Mouse (Mus musculus) layer of hippocampus, postnatal 25 days (tissue): ENCODE measurements around the gene Spocd1. TPM values are rescaled to one million over a fixed set of nuclear protein-coding genes. Genes with fewer than 3 reads are reported as not detected.

Experiments used
- DNase-seq, 2 experiments: peaks; one replicate each; pipeline ENCODE4 v3.0.0; 2022; ENCODE audit warnings: mixed read lengths in 2 of 2, low spot score in 1 of 2; ENCODE audit errors: extremely low spot score in 1 of 2
- total RNA-seq, 2 experiments: library from RNA; stranded (reverse); gene quantifications; 2 replicates each; pipeline ENCODE4 v1.2.3; 2021

Spocd1 gene
- total RNA-seq, 2 experiments from 2014 or later: 0.30 to 0.35 TPM

DNA sequence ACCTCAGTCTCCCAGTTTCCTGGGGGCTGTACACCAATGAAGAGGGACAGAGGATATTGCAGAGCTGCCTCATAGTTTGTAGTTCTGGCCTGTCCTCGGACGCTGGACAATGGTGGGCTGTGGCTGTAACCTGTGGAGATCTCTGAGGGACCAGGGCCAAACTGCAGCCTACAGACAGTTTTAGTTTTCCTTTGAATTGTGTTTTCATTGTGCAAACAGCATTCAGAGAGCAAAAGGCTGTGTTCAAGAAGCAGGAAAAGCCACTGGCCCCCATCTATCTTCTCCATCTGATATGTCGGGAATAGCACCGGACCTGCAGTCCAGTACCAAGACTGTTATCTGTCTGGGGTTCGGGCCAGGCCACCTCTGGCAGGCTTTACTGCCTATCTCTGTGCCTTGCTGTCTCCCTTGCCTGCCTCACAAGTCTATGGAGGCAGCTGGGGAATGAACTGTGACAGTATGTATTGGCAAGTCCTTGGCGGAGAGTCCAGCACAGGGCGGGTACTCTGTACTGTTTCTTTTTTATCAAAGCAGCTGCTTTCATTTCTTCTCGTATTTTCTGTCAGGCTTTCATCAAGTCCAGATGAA is 11.9 kb upstream of the Spocd1 start:
- DNase-seq: no peak

DNA sequence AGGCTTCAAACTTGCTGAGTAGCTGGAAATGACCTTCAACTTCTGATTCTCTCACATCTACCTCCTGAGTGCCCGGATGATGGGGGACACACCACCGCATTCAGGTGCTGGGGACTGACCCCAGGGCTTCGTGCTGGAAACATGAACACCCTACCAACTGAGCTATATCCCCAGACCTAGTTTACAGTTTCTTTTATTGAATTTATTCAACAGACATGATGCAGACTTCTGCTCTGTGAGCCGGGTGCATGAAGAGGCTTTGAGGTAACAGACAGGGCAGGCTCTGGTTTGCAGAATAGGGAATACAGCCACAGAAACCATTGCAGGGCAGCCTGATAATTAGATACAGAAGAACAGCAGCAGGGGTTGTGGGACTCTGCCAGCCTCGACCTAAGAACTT is 10.6 kb upstream of the Spocd1 start:
- DNase-seq: no peak

DNA sequence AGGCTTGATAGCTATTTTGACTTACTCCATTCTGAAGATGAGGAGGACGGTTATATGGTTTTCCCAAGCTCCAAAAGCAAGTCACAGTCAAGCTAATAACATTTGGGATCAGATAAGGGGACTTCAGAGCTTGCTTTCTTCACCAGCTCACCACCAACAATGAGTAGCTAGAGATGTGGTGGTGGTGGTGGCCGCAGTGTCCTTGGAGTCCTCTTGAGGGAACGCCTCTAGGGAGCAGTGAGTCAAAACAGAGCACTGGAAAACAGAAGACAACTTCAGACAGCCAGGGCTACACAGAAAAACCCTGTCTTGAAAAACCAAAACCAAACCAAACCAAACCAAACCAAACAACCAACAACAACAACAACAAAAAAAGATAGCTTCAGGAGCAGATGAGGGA is 10.1 kb upstream of the Spocd1 start:
- DNase-seq: no peak

DNA sequence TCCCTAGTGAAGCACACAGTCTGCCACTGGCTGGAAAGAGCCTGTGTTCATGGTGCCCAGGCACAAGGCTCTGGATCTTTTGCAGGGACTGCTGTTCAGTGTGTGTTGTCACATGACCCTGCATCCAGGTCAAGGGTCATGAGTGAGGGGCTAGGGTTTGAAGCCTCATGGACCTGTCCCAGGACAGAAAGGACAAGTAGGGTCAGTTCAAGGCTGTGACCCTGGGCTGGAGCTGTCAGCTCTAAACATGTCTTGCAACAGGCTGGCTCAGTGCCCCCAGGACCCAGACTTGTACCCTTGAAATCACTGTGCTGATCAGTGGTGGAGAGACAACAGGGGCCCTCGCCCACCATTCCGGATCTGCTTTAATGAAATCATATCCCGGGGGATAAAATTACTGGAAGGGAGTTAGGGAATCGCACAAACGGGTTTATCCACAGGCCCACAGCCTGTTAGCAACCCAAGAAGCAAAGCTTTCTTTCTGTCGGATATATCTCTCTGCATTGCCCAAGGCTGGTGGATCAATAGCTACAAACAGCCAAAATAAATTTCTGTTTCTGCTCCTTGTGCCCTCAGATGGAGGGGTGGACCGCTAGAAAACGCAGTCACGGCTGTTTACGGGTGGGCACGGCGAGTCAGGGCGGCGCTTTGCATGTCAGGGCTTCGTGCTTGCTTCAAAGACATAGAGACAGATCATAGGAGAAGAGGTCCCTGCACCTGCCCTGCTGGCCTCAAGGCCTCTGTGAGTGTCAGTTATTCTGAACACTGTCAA is 8.3 kb upstream of the Spocd1 start:
- no peak for DNase-seq

DNA sequence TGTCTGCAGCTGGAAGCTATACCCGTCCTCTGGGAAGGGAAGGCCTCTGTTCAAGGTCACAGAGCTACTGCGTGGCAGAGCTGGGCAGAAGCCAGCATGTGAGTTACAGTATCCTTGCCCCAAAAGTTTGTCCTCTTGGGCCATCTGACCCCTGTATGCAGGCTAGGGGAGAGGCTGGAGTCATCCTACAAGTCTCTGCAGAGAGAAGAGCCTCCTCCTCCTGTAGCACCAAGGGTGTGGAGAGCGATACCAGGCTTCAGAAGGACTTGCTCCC is 7.8 kb upstream of the Spocd1 start:
- DNase-seq: no peak

DNA sequence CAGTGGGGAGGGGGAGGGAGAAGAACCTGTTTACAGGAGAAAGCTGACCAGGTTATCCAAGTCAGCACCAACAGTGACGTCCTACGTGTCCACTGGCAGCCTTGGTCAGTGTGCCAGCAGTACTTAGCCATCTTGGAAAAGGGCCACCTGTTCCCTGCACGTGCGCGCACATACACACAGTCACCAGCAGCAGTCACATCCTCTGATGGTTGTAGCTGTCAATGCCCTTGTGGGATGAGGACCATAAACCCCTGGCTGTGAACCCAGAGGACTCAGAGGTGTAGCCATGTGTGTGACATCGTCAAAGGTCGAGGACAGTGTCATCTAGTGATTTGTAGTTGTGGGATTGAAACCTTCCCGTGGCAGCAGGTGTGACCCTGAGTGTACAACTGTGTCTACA is 4.9 kb upstream of the Spocd1 start:
- DNase-seq: no peak

DNA sequence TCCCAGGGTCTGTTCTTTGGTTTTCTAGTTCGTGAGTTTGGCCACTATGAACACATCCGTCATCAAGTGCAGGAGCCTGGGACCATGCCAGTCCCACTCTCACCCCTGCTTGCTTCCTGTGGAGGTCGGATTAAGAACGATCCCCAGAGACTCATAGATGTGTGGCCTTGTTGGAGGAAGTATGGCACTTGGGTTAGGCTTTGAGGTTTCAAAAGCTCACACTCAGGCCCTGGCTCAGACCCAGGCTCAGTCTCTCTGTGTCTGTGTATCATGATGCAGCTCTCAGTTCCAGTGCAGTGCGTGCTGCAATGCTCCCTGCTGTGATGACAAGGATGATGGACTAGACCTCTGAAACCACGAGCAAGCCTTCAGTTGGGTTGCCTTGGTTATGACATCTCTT is 4.4 kb upstream of the Spocd1 start:
- DNase-seq: no peak

DNA sequence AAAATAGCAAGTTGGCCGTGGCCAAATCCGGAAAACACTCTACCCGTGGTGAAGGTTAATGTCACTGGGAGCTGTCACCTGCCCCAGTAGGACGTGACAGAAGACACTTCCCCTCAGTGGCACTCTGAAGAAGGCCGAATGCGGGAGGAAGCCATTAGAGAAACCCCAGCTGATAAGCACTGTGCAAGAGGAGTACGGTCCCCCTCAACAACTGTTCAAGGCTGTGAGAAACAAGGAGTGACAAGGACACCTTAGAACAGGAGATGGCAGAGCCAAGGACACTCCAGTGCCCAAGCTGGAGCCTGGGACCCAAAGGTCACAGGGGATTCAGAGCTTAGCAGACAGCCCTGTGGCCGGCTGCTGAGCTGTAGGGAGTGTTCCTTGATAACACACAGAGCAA is 2.5 kb upstream of the Spocd1 start:
- DNase-seq: no peak

DNA sequence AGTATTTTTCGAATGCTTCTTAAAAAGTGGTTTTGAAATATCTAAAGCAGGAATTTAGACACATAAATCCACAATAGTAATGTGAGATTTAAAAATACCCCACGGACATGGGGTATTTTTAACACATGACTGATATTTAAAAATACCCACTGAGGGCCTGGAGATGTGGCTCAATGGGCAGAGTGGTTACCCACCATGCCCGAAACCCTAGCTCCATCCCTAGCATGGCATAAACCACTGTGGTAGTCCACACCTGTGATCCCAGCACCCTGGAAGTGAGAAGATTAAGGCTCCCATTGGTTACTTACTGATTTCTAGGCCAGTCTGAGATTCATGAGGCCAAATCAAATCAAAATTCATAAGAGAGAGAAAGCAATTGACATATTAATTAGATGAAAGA is 2.0 kb upstream of the Spocd1 start:
- DNase-seq: no peak

DNA sequence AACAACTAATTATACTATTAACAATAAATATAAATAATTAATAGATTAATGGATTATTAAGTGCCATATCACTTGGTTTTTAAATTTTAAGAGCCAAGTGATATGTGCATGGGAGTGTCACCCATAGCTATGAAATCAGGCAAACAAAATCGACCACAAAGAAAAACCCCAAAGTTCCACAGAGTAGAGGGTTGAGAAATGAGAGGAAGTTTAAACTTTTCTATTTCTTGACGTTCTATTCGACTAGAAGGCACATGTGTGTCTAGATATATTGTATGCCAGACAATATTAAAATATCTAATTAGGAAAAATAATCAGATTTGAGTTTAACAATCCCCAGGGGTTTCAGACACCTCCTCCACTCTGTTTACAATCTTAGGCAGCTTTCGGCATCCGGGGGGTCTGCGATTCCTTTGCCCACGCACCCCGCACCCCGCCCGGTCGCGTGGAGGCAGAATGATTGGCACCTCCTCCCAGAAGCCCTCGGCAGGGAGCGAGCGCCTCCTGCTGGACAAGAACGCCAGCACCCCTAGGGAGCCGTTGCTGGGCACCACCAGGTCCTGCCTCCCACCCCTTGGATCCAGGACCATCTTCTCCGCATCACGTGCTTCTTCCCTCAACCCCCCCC is 811 bp upstream of the Spocd1 start:
- DNase-seq: peak; percentile 86 to 98

DNA sequence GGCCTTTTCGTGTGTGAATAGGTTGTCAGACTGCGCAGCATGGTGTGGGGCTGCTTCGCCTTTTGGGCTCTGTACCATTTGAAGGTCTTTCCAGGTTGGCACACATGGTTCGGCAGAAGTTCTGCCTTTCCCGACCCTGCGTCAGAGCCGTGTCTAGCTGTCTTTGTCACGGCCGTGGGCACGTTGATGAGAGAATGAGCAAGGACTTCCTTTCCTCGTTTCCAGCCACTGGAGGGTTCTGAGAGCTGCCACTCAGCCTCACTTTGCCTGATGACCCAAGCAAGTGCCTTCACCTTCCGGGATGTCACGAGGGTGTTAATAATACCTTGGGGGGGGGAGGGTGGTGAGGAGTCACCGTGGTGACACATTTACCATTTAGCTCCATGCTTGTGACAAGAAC is 4.6 kb downstream of the Spocd1 start:
- peak; percentile 13 to 21 for DNase-seq

DNA sequence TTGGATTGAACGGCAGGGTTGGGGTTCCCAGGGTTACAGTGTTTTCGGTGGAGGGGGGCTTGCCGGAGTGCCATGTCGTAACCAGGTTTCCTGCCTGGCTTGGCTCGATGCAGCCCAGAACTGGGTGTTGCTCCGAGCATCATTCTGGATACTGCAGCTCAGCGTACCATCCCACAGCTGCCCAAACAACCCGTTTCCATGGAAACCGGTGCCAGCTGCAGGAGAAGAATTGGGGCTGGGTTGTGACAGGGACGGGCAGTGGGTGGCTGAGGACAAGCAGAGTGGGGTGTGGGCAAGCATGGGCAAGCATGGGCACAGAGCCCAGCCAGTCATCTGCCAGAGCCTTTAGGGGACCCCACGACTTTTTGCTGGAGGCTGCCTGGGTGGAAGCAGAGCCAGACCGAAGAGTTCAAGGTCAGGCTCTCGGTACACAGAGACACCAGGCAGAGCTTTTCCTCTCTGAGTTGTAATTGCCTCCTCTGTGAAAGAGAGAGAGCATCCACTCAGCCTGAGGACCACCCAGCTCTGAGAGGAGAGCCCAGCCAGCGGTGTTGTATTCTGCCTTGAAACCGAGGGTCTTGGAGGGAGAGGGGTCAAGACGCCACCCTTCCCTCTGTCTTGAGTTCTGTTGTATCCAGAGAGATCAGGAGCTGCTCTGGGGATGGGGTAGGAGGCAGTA is 5.3 kb downstream of the Spocd1 start:
- DNase-seq: peak; percentile 38 to 45

DNA sequence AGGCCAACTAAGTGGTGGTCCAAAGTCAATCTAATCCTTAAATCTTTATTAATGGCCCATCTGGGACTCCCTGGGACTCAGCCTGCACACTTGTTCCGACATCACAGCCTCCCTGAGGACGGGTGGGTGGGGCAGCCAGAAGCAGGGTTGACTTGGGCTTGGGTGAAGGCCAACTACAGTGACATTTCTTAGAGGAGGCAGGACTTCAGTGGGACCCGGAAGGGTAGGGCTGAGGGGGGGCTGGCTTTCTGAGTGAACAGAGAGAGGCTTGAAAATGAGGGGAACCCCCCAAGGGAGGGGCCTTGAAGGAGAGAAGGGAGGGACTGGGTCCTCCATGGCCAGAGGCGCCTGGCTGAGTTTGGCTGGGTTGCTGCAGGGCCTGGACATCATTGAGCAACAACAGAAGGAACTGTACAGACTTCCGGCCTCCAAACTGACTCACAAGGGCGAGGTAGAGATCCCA is 22.3 kb downstream of the Spocd1 start:
- no peak for DNase-seq

DNA sequence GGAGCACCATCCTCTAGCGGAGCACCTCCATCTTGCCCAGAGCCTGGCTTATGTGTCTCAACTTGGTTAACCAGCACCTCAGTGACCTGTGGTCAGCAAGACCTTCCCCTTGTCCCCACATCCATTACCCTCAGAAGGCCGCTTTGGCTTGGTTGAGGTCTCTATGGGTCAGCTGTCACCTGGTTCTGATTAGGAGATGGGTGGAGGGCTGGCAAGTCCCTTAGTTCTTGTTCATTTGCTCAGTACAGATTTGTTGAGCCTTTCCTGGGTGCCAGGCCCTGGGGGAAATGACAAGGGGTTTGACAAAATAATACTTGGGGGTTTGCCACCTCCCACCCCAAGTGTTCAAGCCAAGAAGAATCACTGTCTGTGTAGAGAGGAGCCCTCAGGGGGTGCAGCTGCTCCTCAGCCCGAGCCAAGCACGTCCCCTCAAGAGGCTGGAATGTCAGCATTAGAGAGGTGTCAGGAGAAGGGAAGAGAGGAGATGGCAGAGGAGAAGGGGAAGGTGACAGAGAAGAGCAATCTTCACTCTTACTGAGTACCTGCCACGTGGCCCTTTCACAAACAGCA is 23.3 kb downstream of the Spocd1 start:
- no peak for DNase-seq

DNA sequence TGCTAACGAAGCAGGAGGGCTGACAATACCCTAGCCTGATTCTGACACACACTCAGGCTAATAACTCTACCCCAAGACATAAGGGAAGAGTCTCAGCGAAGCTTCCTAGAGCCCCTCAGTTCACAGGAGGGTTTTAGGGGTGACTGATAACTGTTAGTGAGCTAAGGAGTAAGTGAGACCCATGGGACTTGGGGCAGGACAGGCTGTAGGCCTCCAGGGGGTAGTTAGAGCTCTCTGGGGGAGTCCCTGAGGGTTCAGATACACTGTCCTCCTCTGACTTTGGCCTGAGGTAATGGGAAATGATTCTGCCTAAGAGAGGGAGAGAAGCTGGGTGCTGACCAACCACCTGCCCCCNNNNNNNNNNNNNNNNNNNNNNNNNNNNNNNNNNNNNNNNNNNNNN is 25.5 kb downstream of the Spocd1 start:
- DNase-seq: no peak

DNA sequence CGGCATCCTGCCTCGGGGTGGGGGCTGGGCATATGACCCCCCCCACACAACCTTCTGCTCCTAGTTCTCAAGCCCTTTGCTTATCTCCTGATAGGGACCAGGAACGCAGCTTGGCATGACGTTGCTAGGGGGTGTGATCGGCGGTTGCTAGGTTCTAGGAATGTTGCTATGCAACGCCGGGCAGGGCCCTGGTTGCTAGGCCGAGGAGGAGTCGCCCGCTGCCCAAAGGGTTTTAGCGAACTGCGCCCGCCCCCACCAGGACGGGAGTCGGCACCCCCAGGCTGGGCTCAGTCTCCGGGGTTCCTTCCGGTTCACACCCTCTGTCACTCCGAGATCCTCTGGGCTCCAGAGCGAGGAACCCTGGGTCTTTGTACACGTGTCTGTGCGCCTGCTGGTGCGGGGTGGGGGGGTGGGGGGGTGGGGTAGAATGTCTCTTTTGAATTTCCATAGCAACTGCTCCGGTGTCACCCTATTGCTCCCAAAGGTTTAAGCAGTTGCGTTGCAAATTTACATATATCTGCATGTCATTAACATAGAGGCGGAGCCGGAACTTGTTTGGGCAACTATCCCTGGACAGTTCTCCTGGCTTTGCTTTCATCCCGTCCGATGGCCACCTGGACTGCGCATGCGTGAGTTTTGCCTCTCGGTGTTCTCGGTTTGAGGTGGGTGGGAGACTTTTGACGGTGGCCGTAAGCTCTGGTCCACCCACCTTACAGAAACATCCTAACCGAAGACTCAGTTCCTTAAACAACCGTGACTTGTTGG is 31.3 kb downstream of the Spocd1 start:
- DNase-seq: peak; percentile 66 to 78

DNA sequence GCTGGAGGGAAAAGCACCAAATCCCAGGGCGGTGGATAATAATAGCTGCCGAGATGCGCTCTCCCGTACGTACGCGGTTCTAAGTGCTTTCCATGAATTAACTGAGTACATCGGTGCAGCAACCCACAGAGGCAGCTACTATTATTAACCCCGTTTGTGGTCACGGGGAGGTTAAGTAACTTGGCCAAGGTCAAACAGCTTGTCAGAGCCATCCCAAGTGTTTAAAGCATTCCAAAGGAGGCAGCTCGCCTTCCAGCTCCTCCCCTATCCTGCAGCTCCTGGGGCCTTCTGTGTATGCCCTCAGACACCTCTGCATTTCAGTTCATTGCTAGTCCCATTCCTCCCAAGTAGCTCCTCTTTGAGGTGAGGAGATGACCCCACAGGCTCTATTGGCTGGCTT is 36.2 kb downstream of the Spocd1 start:
- no peak for DNase-seq

DNA sequence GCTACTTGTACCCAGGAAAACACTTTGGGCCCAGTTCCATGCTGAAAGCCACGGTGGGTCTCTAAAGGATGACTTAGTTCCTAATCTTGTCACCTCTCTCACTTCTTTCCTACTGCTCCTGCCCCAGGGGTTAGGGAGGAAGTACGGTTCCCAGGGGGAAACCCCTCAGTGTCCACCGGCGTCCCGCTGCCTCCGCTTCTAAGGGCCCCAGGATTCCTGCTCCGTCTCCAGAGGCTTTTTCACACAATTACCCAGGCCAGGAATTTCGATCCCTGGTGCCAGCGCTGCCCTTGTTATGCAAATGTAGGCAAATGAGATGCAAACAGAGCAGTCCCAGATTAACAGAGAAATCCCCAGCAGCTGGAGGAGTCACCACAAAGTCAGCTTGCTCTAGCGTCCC is 37.2 kb downstream of the Spocd1 start:
- DNase-seq: no peak

DNA sequence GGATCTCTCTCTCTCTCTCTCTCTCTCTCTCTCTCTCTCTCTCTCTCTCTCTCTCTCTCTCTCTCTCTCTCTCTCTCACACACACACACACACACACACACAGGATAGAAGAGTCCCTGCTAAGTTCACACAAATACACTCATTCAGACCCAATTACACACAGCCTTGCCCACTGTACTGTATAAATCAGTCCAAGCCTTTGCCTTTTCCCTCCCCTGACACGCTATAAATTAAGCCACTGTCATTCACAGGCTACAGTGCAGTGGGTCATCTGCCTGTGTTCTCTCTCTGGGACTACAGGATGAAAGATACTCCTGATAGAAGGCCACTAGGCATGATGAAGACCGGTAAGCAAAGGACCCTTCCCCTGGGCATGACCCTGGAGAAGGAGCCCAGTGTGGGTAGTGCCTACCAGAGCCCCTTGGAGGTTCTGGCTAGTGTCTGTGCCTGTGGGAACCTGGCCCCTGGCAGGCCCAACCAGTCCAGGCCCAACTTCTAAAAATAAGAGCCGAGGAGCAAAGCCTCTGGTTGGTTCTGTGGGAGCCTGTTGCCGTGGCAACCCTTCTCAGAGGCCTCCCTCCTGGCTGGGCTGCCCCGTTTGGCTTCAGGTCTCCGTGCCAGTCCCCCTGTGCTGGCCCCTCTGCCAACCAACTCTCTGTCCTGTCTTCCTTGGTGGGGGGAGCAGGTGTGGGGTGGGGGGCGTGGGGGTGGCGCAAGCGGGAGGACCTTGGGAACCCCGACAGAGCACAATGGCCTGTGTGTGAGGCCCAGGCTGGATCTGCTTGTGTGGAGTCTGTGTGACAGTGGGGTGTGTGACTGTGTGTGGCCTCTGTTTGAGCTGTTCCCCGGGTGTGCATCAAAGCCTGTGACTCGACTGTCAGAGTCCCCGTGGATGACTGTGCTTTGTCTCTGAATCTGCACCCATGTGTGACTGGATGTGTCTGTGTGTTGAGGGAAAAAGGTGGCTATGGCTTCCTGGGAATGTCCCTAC is 38.3 kb downstream of the Spocd1 start:
- peak in 1 of 2 experiments; percentile 49 for DNase-seq
